Mouse (Mus musculus): ENCODE measurements around the gene Slc25a10. TPM values are rescaled to one million over a fixed set of nuclear protein-coding genes. Genes with fewer than 3 reads are reported as not detected.

The Slc25a10 gene
- total RNA-seq, 1 experiment: 35.0 TPM

- no peaks in the 10 kb centered on the region for H3K9me3 ChIP-seq (ENCODE audit: control insufficient read depth, insufficient read depth, low read depth, low read length)
- H3K36me3 ChIP-seq (ENCODE audit: control insufficient read depth, insufficient read depth, low read length, poor library complexity, severe bottlenecking): no peaks in the 10 kb centered on the region
- no peak for DNase-seq (ENCODE audit: low read depth, low spot score)
- in situ Hi-C loops (cut with MboI; ENCODE audit: low sequenced_read_pairs in 2 of 2, unreplicated experiment in 2 of 2): no loop called here
- no peak overlapping the region for H3K27ac ChIP-seq (ENCODE audit: insufficient read depth, low read depth, low read length, poor library complexity, severe bottlenecking)
- no peak overlapping the region for H3K4me3 ChIP-seq (ENCODE audit: insufficient read depth in 1 of 2, low read depth in 1 of 2, low read length in 2 of 2, poor library complexity in 1 of 2, severe bottlenecking in 1 of 2)
- TF ChIP-seq CHD2 (IDR thresholded peaks at IDR 0.05; ENCODE audit: low read depth, low read length) (no peak), MAFK (IDR thresholded peaks at IDR 0.05; ENCODE audit: insufficient read depth, low read depth, low read length) (no peak), ZC3H11A (IDR thresholded peaks at IDR 0.05; ENCODE audit: borderline replicate concordance, low read depth, low read length) (no peak), ZNF384 (IDR thresholded peaks at IDR 0.05; ENCODE audit: low read depth, low read length) (no peak), HCFC1 (IDR thresholded peaks at IDR 0.05; ENCODE audit: borderline replicate concordance, insufficient read depth, low read length) (no peak)
- peaks cover 0 to 2% of the 10 kb centered on the region in 2 experiments; a peak in 1 of 4 replicates for H3K4me1 ChIP-seq (ENCODE audit: control insufficient read depth in 2 of 2, insufficient read depth in 2 of 2, low read length in 2 of 2, poor library complexity in 1 of 2)
- no peak overlapping the region for H3K9ac ChIP-seq (ENCODE audit: insufficient read depth, low read depth, low read length, poor library complexity, severe bottlenecking)
Observed at GRCm38 (mm10) chr11:120506899-120507298, 15.3 kb downstream of the Slc25a10 start.

DNA sequence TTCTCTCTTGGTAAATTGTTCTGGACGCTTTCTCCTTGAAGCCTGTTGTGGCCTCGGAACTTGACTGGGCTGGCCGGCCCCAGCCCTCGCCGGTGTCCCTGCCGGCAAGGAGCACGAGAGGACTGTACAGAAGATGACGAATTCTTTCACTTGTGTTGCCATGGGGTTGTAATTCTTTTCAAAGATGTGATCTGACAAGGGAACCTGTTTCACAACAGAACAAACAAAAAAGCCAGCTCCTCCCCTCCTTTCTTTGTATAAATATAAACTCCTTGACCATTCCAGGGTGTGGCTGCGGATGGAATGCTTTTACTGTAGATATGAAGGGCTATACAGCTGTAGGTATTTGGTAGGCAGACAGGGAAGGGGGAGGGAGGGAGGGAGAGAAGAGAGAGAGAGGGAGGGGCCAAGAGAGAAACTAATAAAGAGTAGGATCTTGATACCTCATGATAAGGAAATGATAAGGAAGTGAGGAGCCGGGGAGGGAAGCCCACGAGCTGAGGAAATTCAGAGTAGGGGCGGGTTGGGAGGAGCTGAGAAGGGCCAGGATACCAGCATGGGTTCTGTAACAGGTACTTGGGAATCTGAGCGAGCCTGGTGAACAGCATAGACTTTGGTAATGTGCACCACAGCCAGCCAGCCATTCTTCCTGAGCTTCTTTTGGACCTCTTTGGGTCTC is 16.1 kb downstream of the Slc25a10 start:
- Histone ChIP-seq H3K9ac (ENCODE audit: insufficient read depth, low read depth, low read length, poor library complexity, severe bottlenecking) (no peak overlapping the region), H3K27ac (ENCODE audit: insufficient read depth, low read depth, low read length, poor library complexity, severe bottlenecking) (no peak overlapping the region), H3K9me3 (ENCODE audit: control insufficient read depth, insufficient read depth, low read depth, low read length) (no peaks in the 10 kb centered on the region), H3K4me3 (ENCODE audit: insufficient read depth in 1 of 2, low read depth in 1 of 2, low read length in 2 of 2, poor library complexity in 1 of 2, severe bottlenecking in 1 of 2) (no peak overlapping the region), H3K4me1 (ENCODE audit: control insufficient read depth in 2 of 2, insufficient read depth in 2 of 2, low read length in 2 of 2, poor library complexity in 1 of 2) (peaks cover 0 to 2% of the 10 kb centered on the region in 2 experiments; a peak in 1 of 4 replicates), H3K36me3 (ENCODE audit: control insufficient read depth, insufficient read depth, low read length, poor library complexity, severe bottlenecking) (no peaks in the 10 kb centered on the region)
- in situ Hi-C loops (cut with MboI; ENCODE audit: low sequenced_read_pairs in 2 of 2, unreplicated experiment in 2 of 2): no loop called here
- TF ChIP-seq MAFK (IDR thresholded peaks at IDR 0.05; ENCODE audit: insufficient read depth, low read depth, low read length) (no peak), ZNF384 (IDR thresholded peaks at IDR 0.05; ENCODE audit: low read depth, low read length) (no peak), CHD2 (IDR thresholded peaks at IDR 0.05; ENCODE audit: low read depth, low read length) (no peak), ZC3H11A (IDR thresholded peaks at IDR 0.05; ENCODE audit: borderline replicate concordance, low read depth, low read length) (no peak), HCFC1 (IDR thresholded peaks at IDR 0.05; ENCODE audit: borderline replicate concordance, insufficient read depth, low read length) (no peak)
- DNase-seq (ENCODE audit: low read depth, low spot score): no peak

DNA sequence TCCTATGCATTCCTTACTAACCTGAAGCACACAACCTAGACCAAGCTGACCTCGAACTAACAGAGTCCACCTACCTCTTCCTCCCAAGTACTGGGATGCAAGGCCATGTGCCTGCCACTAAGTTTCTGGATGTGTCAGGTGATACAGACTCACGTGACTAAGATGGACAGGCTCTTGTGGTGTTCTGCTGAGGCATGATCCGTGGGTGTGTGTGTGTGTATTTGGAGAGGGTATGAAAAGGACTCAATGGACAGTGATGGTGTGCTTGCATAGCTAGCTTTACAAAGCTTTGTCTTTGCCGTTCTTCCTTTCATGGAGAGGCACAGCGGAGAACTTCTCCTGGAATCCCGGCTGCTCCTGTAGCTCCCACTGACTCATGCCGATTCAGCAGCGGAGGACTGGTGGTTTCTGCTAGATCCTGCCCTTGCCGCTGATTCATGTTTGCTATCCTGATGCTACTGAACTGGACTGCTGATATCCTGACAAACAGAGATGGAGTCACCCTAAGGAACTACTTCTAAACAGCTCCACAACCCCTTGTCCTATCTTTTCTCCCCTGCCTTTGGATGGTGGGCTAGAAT is 16.7 kb downstream of the Slc25a10 start:
- H3K27ac ChIP-seq (ENCODE audit: insufficient read depth, low read depth, low read length, poor library complexity, severe bottlenecking): no peak overlapping the region
- in situ Hi-C loops (cut with MboI; ENCODE audit: low sequenced_read_pairs in 2 of 2, unreplicated experiment in 2 of 2): no loop called here
- TF ChIP-seq MAFK (IDR thresholded peaks at IDR 0.05; ENCODE audit: insufficient read depth, low read depth, low read length) (0 out of 2 replicates have a peak, but pooled peaks have one; percentile 4), HCFC1 (IDR thresholded peaks at IDR 0.05; ENCODE audit: borderline replicate concordance, insufficient read depth, low read length) (no peak)
- H3K4me1 ChIP-seq (ENCODE audit: control insufficient read depth in 2 of 2, insufficient read depth in 2 of 2, low read length in 2 of 2, poor library complexity in 1 of 2): peaks cover 0 to 2% of the 10 kb centered on the region in 2 experiments; a peak in 1 of 4 replicates
- DNase-seq (ENCODE audit: low read depth, low spot score): no peak
- H3K9me3 ChIP-seq (ENCODE audit: control insufficient read depth, insufficient read depth, low read depth, low read length): no peaks in the 10 kb centered on the region
- no peak overlapping the region for H3K4me3 ChIP-seq (ENCODE audit: insufficient read depth in 1 of 2, low read depth in 1 of 2, low read length in 2 of 2, poor library complexity in 1 of 2, severe bottlenecking in 1 of 2)
- H3K9ac ChIP-seq (ENCODE audit: insufficient read depth, low read depth, low read length, poor library complexity, severe bottlenecking): no peak overlapping the region
- no peaks in the 10 kb centered on the region for H3K36me3 ChIP-seq (ENCODE audit: control insufficient read depth, insufficient read depth, low read length, poor library complexity, severe bottlenecking)

DNA sequence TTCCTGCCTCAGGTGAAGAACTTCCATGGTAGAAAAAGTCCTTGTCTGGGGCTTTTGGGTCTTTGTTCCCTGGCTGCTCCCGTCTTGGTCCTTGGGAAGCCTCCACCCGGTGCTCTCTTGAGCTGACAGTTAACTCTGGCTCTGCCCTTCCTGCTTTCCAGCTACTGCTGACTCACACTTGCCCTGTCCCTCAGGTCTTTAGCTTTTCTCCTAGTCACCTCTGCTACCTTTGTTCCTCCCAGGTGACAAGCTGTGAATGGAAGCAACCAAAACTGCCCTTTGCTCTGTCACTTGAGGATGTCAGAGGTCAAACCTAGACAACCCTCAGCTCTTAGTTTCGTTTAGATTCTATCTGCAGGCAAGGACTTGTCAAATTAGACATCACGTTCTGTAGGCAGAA is 18.3 kb downstream of the Slc25a10 start:
- Histone ChIP-seq H3K4me3 (ENCODE audit: insufficient read depth in 1 of 2, low read depth in 1 of 2, low read length in 2 of 2, poor library complexity in 1 of 2, severe bottlenecking in 1 of 2) (no peak overlapping the region), H3K9me3 (ENCODE audit: control insufficient read depth, insufficient read depth, low read depth, low read length) (no peaks in the 10 kb centered on the region), H3K27ac (ENCODE audit: insufficient read depth, low read depth, low read length, poor library complexity, severe bottlenecking) (no peak overlapping the region), H3K9ac (ENCODE audit: insufficient read depth, low read depth, low read length, poor library complexity, severe bottlenecking) (no peak overlapping the region), H3K4me1 (ENCODE audit: control insufficient read depth in 2 of 2, insufficient read depth in 2 of 2, low read length in 2 of 2, poor library complexity in 1 of 2) (peaks cover 0 to 2% of the 10 kb centered on the region in 2 experiments; a peak in 1 of 4 replicates), H3K36me3 (ENCODE audit: control insufficient read depth, insufficient read depth, low read length, poor library complexity, severe bottlenecking) (no peaks in the 10 kb centered on the region)
- no peak for DNase-seq (ENCODE audit: low read depth, low spot score)
- in situ Hi-C loops (cut with MboI; ENCODE audit: low sequenced_read_pairs in 2 of 2, unreplicated experiment in 2 of 2): no loop called here
- TF ChIP-seq ZNF384 (IDR thresholded peaks at IDR 0.05; ENCODE audit: low read depth, low read length): no peak
- no peak for TF ChIP-seq HCFC1 (IDR thresholded peaks at IDR 0.05; ENCODE audit: borderline replicate concordance, insufficient read depth, low read length)
- TF ChIP-seq CHD2 (IDR thresholded peaks at IDR 0.05; ENCODE audit: low read depth, low read length): no peak
- 0 out of 2 replicates have a peak, but pooled peaks have one; percentile 44 for TF ChIP-seq MAFK (IDR thresholded peaks at IDR 0.05; ENCODE audit: insufficient read depth, low read depth, low read length)
- no peak for TF ChIP-seq ZC3H11A (IDR thresholded peaks at IDR 0.05; ENCODE audit: borderline replicate concordance, low read depth, low read length)

Measured in ES-E14 (cell line).